Mouse (Mus musculus): ENCODE results near the gene Tbx2.

GRCm38 (mm10) chr11:85821659-85822058 lies 10.7 kb upstream of the Tbx2 start:
- TF ChIP-seq MAFK (IDR thresholded peaks at IDR 0.05; ENCODE audit: insufficient read depth, low read depth, low read length) (no peak), ZC3H11A (IDR thresholded peaks at IDR 0.05; ENCODE audit: borderline replicate concordance, low read depth, low read length) (no peak), ZNF384 (IDR thresholded peaks at IDR 0.05; ENCODE audit: low read depth, low read length) (no peak), CHD2 (IDR thresholded peaks at IDR 0.05; ENCODE audit: low read depth, low read length) (no peak)

Measured in ES-E14 (cell line).